Mouse (Mus musculus): ENCODE results near the gene C330007P06Rik.

DNA sequence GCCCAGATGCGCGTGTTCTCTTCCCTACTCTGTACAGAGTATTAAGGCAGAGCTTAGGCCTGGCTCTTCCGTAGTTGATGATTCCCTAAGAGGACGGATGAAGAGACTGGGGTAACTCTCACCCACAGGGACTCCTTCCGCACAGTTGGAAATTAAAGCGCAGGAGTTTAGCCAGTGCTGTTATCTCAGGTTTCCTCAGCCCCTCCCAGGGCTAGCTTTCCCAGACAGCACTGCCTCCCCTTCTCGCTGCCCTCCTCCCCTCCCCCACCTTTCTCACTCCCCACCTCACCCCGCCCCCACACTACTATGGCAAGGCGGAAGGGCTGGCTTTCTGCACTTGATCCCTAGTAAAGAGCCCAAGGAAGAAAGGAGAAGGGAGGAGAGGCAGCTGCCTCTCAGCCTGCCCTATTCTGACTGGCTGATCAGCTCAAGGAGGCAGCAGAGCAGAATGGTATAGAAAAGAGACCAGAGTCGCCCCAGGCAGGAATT, 56.9 kb downstream of the C330007P06Rik start:
- no peak for TF ChIP-seq CTCF (IDR thresholded peaks at IDR 0.05; ENCODE audit: control insufficient read depth, insufficient read depth, insufficient read length)
- no peak for TF ChIP-seq CEBPB (IDR thresholded peaks at IDR 0.05; ENCODE audit: low read depth)
- no peak for TF ChIP-seq USF1 (IDR thresholded peaks at IDR 0.05; ENCODE audit: low read depth)
- no peak for TF ChIP-seq MAX (IDR thresholded peaks at IDR 0.05)
- no peak for TF ChIP-seq FOSL1 (IDR thresholded peaks at IDR 0.05; ENCODE audit: insufficient read depth, low read length, poor library complexity, severe bottlenecking)
- TF ChIP-seq MYOG (IDR thresholded peaks at IDR 0.05; ENCODE audit: control insufficient read depth, extremely low read depth, insufficient read length): no peak

Measured in C2C12 (cell line).